Mouse (Mus musculus) left cerebral cortex, postnatal 14 days (tissue): ENCODE measurements around the gene Opn1sw. TPM values are rescaled to one million over a fixed set of nuclear protein-coding genes. Genes with fewer than 3 reads are reported as not detected.
"Not testable (repeated sequence)": the region's sequence is repeated elsewhere in the genome, so short reads cannot be mapped to it uniquely, and the experiment has no call there.

Experiments
- DNase-seq, 2 experiments: peaks; one replicate each; pipeline ENCODE4 v3.0.0; 2021 to 2022; ENCODE audit warnings: low spot score in 2 of 2, mixed read lengths in 1 of 2
- intact Hi-C: fragments of 180-260 bp; cut with DNase I; formaldehyde crosslinking; loops from one replicate; pipeline ENCODE4 v1.15.1; 2025
- total RNA-seq, 2 experiments: library from RNA; stranded (reverse); gene quantifications; 2 replicates each; pipeline ENCODE4 v1.2.3; 2021

The Opn1sw gene
- total RNA-seq, 2 experiments from 2014 or later: 0.33 to 0.66 TPM

DNA sequence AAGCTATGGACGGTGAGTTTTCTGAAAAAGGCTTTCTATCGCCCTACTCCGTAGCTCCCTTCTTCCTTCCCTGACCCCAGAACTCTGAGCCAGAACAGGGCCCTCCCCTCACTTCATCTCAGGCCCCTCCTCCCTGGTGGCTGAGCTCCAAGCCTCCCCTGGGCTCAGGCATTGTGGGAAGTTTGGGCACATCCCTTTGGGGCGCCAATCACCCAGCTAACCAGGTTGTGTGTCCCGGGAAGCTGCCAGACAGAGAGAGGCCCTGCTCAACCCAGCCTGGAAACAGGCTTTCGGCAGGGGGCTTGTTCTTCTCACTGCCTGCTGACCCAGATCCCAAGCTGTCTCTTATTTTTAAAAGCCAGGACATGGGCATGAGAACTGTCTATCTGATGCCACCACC lies 9.3 kb upstream of the Opn1sw start:
- DNase-seq: peak in 1 of 2 experiments; percentile 43
- intact Hi-C loops: loop anchor here (10.0 kb wide), 1 partner anchor 137 kb away; no protein-coding TSS in a partner anchor

DNA sequence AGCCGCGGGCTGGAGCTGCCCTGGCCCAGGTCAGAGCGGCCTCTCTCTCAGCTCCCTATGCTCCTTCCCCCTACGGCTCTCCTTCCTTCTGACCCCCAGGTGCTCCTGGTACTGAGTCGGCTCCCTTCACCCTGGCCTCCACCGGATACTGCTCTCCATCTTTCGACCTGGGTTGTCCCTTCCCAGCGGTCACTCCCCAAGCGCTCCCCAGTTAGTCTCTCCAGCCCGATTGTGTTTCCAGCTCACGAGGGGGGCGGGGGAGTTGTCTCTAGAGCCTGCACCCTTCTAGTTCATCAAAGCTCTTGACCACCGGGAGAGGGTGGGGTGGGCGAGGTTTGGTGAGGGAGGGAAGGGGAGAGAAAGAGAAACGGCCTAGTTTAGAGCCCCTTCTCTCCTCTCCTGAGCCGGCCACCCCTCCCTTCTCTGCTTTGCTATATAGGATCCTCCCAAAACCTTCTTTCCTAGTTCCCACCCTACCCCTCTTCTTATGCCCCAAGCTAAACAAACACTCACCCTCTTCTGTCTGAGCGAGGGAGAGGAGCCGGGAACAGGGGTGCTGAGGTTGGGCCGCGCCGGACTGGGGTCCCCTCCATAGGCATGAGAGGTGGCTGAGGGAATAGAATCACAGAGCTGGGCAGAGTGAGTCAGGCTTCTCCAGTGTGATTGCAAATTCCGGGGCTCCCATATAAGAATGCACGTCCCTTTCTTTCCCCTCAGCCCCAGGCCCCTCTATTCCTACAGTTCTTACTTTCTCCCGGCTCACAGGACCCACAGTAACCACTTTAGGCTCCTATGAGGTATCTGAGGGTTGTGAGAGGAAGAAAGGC lies 8.7 kb upstream of the Opn1sw start:
- intact Hi-C loops: loop anchor here (10.0 kb wide), 1 partner anchor 138 kb away; no protein-coding TSS in a partner anchor

DNA sequence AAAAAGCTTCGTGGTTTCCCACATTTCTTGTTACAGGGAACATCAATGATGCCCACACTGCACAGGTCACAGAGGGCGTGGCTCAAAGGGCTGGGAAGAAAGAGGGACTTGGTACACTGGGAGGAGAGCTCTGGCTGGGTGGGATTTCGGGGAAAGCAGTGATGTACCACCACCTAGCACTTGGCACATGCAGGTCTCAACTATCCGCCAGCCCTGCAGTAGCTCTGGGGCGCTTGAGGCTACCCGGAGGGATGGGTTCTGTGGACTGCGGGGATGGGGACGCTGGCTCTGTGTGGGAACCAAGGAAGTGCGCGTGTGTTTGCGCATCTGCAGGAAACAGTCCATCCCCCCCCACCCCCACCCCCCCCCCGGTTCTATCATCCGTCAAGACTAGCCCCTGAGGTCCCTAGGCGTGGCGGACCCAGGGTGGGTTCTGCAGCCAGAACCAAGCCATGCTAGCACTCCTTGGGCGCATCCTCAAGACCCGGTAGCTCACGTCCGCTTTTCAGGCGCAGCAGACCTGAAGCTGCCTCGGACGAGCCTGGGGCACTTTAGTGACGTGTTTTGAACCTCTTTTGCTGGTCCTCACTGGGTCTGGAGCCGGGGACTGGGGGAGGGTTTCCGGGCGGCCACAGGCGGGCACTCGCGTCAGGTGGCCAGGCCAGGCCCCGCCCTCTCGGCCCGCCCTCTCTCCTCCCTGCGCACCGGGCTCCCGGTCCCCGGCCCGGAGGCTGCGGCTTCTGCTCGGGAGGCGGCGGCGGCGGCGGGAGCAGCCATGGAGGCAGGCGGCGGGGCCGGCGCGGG lies 7.8 kb upstream of the Opn1sw start, which contains the start of gene Ccdc136:
Ccdc136 (plus strand) TSS at position 400 of the 804 bp plus-strand sequence.
- peak; percentile 67 to 75 for DNase-seq
- intact Hi-C loops: loop anchor here (10.0 kb wide), 1 partner anchor 139 kb away; no protein-coding TSS in a partner anchor

More for the DNA sequence above, 8.7 kb upstream of the Opn1sw start:
- DNase-seq: no peak

DNA sequence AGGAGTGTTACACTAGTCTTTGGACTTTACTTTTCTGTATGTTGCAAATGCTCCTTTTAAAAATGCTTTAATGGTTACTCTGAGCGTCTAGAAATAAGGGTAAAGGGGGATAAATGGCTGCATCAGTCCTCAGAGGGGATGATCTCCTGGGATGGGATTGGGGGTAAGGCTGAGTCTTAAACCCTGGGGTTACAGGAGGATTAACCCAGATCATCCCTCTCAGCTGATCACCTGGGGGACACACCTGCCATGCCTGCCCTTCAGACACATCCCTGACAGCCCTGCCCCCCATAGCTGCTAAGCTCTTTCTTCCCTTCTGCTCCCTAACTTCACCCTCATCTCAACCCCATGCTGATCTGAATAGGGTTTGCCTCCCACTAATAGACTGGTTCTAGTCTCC lies 6.0 kb upstream of the Opn1sw start:
- DNase-seq: no peak
- intact Hi-C loops: loop anchor here (10.0 kb wide), 1 partner anchor 141 kb away; no protein-coding TSS in a partner anchor

DNA sequence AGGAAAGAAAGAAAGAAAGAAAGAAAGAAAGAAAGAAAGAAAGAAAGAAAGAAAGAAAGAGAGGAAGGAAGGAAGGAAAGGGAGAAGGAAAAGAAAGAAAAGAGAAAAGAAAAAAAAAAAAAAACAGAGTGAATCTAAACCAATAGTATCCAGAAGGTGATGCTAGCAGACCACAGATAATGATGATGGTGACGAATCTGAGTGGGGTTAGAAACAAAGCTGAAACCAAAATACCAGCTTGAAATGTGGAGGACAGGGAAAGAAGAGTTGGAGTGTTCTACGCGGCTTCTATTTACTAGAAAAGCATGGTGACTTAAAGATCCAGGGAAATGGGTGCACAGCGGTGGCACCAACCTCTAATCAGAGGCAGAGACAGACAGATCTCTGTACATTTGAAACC lies 3.5 kb upstream of the Opn1sw start:
- intact Hi-C loops: loop anchor here (10.0 kb wide), 1 partner anchor 143 kb away; no protein-coding TSS in a partner anchor
- no peak for DNase-seq

DNA sequence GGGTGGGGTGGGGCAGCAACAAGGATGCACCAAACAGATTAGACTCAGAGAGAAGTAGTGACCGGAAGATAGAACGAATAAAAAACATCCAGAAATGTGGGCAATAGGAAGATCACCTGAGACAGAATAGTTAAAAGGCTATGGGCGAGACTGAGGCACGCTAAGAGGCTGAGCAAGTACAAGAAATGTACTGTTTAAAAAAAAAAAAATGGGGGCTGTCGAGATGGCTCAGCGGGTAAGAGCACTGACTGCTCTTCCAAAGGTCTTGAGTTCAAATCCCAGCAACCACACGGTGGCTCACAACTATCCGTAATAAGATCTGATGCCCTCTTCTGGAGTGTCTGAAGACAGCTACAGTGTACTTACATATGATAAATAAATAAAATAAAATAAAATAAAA lies 3.0 kb upstream of the Opn1sw start:
- intact Hi-C loops: loop anchor here (10.0 kb wide), 1 partner anchor 144 kb away; no protein-coding TSS in a partner anchor
- not testable (repeated sequence) for DNase-seq

DNA sequence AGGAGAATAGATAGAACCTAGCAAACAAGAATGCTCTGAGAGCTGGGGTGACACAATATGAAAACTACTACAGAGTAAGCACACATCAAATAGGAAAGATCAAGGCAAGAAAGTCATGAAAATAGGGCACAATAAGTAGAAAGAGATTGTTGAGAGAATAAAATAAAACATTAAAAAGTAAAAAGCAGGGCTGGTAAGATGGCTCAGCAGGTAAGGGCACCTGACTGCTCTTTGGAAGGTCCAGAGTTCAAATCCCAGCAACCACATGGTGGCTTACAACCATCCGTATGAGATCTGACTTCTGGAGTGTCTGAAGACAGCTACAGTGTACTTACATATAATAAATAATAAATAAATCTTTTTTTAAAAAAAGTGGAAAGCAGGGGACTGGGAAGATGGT lies 2.2 kb upstream of the Opn1sw start:
- intact Hi-C loops: loop anchor here (10.0 kb wide), 1 partner anchor 144 kb away; no protein-coding TSS in a partner anchor
- not testable (repeated sequence) for DNase-seq

DNA sequence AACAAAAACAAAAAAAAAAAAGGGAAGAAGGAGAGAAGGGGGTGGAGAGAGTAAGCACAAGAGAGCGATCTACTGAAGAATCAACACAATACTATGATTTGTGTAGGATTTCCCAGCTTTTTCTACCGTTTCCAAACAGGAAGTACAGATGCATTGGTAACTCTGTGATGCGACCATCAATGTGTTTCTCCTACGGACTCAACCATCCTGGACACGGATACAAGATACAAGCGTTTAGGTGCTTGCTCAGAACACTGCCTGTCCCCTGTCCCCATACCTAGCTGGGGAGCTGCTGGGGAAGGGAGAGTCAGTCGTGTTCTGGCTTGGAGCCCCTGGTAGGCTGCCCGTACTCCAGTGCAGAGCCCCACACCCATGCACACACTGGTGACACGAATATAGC lies 1.2 kb upstream of the Opn1sw start:
- intact Hi-C loops: no loop called here
- no peak for DNase-seq

DNA sequence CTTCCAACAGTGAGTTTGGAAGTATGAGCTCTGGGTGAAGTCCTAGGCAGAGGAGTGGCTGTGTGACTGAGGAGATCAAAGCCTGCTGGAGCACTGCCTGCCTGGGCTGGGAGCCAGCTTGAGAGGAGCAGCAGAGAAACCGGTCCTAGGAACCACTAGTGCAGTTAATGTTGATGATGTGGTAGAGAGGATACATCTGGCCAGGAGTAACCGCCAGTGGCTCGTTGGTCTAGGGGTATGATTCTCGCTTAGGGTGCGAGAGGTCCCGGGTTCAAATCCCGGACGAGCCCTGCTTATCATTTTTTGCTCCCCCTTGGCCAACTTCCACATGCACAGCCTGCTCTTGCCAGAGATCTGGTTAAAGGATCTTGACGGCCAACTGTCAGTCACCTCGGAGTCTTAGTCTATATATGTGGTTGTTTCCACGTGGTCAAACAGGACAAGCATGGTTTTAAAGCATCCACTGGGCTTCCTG lies 375 bp upstream of the Opn1sw start:
- intact Hi-C loops: no loop called here
- peak; percentile 84 to 85 for DNase-seq

DNA sequence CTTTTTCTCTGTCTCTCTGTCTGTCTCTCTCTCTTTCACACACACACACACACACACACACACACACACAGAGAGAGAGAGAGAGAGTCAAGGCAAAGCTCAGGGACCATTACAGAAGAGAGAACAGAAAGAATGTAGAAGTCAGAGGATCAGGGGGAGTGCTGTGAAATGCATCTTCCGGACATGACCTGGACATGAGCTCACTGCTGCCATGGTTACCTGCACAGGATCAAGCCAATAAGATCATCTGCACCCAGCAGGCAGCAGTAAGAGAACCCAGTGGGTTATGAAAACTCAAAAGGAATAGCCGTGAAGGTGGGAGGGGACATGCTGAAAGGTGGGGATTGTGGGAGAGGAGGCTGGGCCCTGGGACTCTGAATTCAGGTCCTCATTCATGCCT lies 5.8 kb downstream of the Opn1sw start:
- intact Hi-C loops: no loop called here
- DNase-seq: no peak

DNA sequence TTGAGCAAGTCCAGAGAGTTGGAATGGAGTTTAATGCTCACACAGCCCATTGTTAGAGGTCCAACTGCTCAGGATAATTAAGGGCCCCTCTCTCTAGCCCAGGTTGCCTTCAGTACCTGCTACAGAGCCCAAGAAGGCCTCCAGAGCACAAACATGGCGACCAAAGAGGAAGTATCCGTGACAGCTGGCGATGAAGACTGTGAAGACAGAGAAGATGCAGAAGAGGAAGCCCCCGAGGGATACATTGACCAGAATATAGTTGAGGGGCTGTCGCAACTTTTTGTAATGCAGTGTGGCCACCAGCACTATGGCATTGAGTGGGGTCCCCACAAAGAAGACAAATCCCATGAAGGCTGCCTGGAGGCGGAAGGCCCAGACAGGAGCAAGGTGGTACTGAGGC lies 8.3 kb downstream of the Opn1sw start:
- intact Hi-C loops: no loop called here
- DNase-seq: no peak

DNA sequence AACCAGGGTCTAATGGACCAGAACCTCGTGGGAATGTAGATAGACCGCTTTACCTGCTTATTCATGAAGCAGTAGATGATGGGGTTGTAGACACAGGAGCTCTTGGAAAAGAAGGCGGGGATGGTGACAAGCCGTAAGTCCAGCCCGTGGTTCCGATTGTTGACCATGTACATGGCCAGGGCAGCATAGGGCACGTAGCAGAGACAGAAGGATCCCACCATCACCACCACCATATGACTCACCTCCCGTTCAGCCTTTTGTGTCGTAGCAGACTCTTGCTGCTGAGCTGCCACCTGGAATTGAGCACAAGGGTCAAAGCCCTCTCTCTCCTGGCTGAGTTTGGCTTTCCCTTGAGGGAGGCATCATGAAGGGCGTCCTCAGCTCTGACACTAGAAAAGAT lies 9.6 kb downstream of the Opn1sw start:
- intact Hi-C loops: no loop called here
- DNase-seq: no peak

DNA sequence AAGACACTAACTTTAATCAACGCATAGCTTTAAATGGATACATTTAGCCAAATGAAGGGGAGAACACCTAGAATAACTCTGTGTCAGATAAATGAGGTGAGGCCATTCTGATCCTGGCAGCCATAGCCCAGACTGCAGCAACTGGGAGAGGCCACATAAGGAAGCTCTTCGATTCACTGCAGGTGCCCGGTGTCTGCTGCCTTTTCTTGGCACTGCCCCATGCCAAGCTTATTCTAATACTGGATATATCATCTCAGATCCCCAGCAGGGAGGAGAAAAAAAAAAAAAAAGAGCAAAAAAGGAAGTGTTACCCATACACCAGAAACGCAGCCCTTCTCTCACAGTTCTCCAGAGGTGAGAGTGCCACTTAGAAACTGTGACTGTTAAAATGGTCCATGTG lies 10.9 kb downstream of the Opn1sw start:
- DNase-seq: no peak
- intact Hi-C loops: no loop called here

DNA sequence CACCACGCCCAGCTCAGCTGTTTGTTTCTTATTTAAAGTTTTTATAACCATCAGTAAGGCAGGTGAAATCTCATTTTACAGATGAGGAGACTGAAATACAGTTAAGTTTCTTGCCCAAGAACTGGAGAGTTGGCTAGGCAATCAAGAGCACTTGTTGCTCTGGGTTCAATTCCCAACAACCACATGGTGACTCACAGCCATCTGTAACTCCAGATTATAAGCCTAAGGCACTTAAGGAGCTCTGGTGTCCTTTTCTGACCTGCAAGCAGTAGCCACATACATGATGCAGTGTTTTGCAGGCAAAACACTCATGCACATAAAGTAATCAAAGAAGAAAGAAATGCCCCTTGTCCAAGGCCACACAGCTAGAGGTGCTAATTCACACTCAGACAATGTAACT lies 23.0 kb downstream of the Opn1sw start:
- no peak for DNase-seq
- intact Hi-C loops: no loop called here

DNA sequence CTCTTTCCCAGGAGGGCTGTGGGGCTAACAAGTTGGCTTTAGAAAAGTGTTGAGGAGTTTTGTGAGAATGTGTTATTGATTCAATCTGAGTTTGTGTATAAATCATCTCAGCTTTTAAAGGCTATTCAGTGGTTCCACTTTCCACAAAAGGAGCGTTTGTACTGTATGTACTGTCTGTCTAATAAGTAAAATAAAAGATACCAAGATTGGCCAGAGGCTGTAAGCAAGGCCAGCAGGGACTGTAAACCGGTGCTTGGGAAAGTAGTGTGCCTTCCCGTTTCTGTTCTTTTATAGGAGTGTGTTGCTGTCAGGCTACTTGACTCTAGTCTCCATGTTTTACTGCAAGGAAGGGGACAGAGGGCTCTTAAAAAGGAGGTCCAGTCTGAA lies 25.1 kb downstream of the Opn1sw start:
- intact Hi-C loops: no loop called here
- no peak for DNase-seq

DNA sequence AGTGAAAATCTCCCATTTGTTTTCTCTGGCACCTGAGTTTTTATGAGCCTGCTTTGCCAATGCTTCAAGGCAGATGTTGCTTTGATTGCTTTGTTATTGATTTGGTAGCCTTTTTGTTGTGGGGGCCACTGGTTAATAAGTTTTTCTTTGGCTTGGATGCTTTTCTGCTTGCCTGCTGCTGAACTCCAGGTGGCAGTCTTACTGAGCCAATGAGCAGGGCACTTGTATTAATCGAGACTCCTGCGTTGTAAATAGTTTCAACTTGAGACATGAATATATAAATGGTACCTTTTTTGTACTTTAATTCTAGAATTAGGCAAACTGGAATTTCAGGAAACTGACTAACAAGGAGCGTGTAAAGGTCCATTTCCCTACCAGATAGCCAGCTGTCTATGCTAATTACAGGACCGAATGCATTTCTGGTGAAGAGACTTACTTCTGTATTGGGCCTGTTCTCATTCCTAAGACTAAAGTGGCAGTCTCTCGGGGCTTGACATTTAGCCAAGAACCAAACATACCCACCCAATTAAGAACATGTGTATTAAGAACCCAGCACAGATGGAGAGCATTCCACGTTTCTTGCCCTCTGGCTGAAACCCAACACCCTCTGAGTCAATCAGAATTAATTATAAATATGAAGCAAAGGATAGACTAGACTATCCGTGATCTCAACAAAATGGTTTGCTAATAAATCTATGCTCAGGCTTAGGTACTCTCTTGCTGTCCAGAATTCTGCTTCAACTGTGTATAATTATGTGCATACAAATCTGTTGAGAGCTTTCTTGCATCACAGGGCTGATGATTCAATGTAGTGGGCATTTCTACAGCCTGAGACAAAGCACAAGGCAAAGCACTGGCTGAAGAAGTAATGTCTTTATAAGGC lies 25.8 kb downstream of the Opn1sw start:
- intact Hi-C loops: no loop called here
- no peak for DNase-seq

DNA sequence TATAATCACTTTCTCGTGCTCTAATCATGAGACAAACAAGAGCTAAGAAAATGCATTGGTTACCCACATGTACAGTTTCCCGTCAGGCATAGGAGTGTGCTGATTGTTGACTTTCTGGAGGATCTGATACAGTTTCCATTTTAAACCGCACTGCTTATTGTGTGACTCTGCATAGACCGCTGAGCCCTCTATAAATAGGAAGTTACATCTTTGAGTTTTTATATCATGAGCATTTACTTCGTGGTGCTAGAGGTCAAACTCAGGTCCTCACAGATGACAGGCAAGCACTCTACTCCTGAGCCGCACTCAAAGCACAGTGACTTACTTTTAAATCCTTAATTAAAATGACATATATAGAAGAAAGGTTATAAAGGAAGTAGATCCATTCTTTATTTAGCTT lies 28.1 kb downstream of the Opn1sw start:
- intact Hi-C loops: no loop called here
- no peak for DNase-seq

DNA sequence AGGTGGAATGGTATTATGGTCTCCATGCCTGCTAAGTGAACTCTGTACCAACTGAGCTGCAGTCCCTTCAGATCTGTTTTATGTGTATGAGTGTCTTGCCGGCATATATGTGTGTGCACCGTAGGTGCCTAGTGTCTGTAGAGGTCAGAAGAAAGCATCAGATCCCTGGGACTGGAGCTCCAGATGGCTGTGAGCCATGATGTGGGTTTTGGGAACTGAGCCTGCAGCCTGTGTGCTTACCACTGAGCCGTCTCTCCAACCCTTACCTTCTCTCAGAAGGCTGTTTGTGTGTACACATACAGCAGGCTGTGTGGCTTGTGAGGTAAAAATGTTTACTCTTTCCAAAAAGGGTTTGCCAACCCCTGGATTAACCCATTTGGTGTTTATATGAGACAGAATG lies 28.9 kb downstream of the Opn1sw start:
- DNase-seq: no peak
- intact Hi-C loops: no loop called here

DNA sequence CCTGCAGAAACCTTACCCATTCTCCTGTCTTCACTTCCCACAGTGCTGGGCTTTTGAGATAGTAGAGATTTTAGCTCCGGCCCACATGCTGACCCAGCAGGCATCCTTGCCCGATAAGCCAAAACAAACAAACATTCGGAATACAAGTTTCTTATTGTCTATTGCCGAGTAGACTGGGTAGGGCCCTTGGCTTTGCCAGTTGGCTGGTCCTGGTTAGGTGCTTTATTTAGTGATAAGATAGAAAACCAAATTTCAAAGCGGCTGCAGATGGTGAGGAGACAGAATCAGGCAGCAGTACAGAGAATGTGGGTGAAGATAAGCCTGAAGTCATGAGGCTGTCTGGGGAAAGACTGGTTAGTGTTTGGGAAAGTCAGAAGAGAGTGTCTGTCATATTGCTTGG lies 35.5 kb downstream of the Opn1sw start:
- intact Hi-C loops: no loop called here

More for the DNA sequence above, 35.5 kb downstream of the Opn1sw start:
- no peak for DNase-seq
